Mouse (Mus musculus) cerebellum, postnatal 10 days (tissue): ENCODE results near the gene Duoxa1.

Source experiments
- DNase-seq, 2 experiments: peaks; one replicate each; pipeline ENCODE4 v3.0.0; 2021; ENCODE audit warnings: mixed read lengths in 2 of 2

Duoxa1 gene

DNA sequence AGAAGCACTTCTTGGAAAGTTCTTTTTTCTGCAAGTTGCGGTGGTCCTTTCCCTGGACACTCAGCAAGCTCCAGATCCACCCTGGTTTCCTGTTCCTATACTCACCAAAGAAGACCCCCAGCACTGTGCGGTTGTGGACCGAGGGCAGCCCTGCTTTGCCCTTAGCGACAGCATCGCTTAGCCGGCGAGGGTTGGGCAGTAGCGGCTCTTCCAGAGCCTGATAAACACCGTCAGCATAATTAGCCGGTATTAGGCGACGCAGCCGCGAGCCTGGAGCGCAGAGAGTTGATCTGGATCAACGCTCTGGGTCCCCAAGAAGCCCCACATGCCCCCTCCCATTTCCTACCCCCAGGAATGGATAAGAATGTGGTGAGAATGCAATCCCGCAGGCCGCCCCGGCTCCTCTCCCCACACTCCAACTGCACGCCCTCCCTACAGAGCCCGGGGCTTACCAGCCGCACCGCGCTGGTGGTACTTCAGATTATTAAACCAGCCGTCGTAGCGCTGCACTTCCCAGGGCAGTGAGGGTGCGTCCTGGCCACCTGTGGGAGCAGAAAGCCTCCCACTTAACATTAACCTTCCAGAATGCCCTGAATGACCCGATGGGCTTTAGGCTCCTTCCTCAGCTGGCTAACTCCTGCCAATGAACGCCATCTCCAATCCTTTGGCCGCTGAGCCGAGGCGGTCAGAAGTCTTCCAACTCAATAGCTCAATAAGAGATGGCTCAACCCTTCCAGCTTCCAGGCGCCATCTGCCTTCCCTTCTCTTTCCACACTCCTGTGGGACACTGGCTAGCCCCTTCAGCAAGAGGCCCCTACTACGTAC is 16.0 kb downstream of the Duoxa1 start:
- peak in 1 of 2 experiments; percentile 20 for DNase-seq

DNA sequence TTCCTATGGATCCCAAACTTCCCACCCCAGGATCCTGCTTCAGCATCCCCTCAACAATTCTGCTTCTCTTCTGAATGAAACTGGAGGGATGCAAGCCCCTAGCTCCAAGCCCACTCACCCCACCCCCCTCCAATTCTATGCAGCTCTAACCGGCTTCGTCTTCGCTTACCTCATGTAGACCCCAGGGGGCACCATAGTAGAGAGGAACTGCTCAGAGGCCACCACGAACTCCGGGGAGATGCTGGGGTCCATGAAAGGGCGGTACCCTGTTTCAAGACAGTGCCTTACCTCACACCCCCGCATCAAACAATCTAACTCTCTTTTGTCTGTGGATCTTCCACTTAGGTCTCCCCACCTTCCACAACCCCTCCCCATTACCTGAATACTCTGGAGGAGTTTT is 18.6 kb downstream of the Duoxa1 start:
- DNase-seq, result no peak

DNA sequence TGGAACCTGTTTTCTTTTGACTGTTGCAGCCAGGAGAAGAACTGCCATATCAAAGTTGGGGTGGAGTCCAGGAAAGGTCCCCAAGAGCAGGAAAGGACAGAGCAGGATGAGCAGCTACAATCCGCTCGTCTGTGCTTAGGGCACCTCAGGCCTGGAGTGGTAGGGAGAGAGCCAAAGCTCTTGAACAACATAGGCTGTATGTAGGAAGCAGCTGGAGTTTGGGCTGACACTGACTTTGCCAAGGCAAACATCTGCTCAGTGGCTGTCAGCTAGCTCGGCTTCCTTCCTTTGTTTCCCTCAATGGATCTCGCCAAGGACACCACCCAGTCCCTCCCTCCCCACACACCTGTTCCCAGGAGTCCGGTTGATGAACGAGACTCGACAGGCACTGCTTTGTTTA is 27.4 kb downstream of the Duoxa1 start:
- no peak for DNase-seq

GRCm38 (mm10) chr2:122284091-122284490 is 29.4 kb downstream of the Duoxa1 start:
- no peak for DNase-seq

- DNase-seq, result no peak
Measured at GRCm38 (mm10) chr2:122278769-122279168, 34.8 kb downstream of the Duoxa1 start.

- DNase-seq, result no peak
Measured at GRCm38 (mm10) chr2:122266407-122267193, 46.9 kb downstream of the Duoxa1 start.

DNA sequence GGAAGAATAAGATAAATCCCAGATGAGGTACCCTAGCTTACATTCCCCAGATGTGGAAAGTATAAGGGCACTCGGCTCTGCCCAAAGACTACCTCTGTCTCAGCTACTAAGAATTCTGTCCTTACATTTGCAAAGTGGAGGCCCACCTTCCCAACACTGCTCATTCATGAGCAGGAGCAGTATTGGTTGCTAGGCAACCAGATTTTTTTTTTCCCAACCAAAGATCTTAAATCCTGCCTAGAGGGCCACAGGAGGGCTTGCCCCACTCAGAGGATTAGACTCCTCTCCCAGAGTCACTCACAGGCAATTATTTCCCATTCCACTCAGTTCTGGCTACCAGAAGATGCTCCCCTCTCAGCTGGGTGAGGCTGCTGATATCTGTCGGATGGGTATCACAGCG is 48.8 kb downstream of the Duoxa1 start:
- no peak for DNase-seq

DNA sequence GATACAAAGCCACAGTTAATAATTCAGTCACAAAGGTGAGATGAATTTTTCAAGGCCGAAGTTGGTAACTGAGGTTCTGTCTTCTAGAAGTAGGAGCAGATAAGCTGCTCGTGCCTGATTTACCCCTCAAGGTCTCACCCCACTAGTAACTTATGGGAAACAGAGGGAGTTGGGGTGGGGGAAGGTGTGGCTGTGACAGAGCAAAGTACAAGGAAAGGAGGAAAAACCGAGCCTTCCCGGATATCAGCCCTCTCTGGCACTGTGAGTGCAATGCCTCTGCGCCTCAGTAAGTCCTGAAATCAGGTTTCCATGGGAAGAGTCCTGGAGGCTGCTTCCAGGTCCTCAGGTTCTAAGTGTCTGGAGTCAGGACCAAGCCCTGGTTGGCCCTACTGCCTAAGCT is 52.8 kb downstream of the Duoxa1 start:
- no peak for DNase-seq

DNA sequence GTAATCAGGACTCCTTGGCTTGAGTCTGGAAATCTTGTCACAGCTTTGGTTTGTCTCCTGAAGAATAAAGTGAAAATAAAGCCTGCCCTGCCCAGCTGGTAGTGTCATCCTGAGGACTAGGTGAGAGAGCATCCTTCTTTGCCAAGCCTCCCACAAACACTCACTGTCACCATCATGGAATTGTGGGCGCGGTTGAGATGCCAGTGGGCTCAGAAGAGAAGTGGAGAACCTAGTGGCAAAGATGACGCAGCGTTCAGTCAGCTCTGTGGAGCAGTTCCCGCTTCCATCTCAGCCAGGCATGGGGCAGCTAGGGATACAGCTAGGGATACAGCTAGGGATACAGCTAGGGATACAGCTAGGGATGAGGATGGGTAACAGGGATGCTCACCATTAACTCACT is 57.5 kb downstream of the Duoxa1 start:
- no peak for DNase-seq
